Mouse (Mus musculus): ENCODE measurements at regions not wholly inside any gene's neighbourhood (a gene's known extent, or its start where the extent isn't known, plus 50 kb on each side); places are given as distances from the start of the nearest gene placed in this dataset.
"Not testable (repeated sequence)": the region's sequence is repeated elsewhere in the genome, so short reads cannot be mapped to it uniquely, and the experiment has no call there.

DNA sequence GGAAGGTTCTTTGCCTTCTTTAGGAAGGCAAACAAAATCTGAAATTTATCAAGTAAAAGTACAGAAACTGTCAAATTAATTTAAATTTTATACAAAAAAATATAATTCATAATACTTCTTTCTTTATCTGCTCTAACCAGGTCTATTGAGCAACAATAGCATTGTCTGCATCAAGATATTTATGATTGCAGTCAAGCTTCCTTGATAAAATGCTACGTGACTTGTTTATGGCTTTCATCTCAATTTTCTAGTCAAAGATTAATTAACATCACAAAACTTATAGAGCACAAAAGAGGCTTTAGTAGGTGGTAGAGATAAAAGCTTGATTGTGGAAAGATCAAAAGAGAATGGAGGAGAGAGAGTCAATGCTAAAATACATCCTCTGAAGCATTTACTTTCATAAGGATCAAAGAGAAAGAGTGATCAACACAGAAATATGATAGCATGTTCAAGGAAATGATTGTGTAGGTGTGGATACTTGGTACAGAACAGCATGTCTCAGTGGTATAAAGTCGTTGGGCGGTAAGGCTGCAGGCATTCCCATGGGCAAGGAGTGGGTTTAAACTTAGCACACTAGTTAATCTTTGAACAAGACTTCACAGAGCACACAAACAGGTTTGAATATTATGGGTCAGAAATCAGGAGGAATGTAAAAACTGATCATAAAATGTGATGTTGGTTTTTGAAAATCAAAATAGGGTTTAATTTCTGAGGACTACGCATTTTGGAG is 164.3 kb upstream of the Speer4f2 start:
- DNase-seq (ENCODE audit: low spot score) = no peak

DNA sequence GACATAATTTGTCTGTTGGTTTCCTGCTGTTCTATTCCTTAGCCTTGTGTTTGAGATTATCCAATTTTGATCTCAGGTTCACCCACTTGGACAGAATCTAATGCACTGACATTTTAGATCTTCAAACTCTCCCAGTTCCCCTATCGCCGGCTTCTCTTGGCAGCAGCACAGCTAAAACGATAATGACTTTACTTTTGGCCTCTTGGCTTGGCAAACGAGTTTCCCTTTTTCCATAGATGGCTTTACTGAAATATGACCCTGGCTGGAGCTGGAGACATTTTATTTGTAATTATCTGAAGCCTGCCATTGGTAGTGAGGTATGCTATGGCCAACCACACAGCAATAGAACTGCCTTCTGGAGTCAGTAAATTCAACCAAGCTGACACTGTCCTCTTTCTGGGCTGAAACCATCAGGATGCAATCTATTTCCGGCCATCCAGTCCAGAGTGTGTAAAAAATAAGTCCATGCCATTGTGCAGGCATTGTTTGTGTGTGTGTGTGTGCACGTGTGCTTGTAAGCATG is 162.2 kb upstream of the Speer4f2 start:
- DNase-seq (ENCODE audit: low spot score) = no peak

DNA sequence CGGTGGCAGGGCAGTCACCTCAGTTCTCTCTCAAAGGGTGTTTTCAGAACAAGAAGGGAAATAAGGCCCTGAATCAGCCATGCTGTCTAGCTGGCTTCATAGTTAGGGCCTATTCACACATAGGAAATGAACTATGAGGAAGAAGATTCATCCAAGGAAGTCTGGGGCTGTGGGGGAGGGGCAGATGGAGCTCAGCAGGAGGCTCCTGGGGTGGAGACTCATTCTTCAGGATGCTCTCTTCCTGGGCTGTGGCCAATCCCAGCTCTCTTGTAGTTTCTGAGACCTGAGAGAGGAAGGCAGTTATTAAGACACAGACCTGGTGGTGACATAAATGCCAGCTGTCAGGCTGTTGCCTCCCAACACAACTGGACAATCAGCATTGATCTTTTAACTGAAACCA is 149.4 kb upstream of the Speer4f2 start:
- not testable (repeated sequence) for DNase-seq (ENCODE audit: low spot score)

- DNase-seq (ENCODE audit: low spot score) = no peak
Measured at GRCm38 (mm10) chr5:17247732-17248606, 125.0 kb upstream of the Speer4f2 start.

- DNase-seq (ENCODE audit: low spot score) = no peak
Measured at GRCm38 (mm10) chr5:17260541-17261325, 112.2 kb upstream of the Speer4f2 start.

GRCm38 (mm10) chr5:17262126-17262525 is 110.9 kb upstream of the Speer4f2 start:
- DNase-seq (ENCODE audit: low spot score) = no peak

DNA sequence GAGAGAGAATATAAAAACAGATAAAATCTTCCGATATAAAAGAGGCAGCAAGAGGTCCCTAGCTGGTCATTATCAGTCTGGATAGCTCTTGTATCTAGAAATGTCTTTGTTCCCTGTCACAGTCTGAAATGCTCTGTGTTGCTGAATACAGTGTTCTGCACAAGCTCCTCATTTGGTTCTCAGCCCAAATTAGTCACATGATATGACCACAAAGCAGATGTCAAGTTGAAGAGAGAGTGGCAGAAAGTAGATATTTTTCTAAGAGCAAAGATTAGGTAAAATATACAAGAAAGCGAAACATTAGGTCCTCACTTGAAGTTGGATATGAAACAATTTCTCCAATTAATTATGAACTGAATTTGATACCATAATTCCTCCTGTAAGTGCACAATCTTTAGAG is 101.8 kb upstream of the Speer4f2 start:
- no peak for DNase-seq (ENCODE audit: low spot score)

GRCm38 (mm10) chr5:17271722-17272479 is 101.1 kb upstream of the Speer4f2 start:
- no peak for DNase-seq (ENCODE audit: low spot score)

DNA sequence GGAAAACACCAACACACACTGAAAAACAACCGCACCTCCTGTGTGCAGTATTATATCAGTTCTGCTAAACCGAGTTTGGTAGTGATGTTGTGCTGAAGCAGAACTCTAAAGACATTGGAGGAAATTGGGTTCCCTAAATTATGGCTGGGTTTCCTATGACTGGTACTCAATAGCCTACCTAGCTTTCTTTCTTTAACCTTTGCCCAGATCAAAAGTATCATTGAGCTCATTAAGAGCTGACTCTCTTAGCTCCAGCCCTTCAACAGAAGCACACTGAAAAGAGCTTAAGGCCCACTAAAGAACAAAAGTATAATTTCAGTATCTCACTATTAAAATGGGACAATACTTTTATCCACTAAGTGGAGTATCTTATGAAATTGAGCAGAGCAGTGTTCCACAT is 97.6 kb upstream of the Speer4f2 start:
- DNase-seq (ENCODE audit: low spot score) = no peak

DNA sequence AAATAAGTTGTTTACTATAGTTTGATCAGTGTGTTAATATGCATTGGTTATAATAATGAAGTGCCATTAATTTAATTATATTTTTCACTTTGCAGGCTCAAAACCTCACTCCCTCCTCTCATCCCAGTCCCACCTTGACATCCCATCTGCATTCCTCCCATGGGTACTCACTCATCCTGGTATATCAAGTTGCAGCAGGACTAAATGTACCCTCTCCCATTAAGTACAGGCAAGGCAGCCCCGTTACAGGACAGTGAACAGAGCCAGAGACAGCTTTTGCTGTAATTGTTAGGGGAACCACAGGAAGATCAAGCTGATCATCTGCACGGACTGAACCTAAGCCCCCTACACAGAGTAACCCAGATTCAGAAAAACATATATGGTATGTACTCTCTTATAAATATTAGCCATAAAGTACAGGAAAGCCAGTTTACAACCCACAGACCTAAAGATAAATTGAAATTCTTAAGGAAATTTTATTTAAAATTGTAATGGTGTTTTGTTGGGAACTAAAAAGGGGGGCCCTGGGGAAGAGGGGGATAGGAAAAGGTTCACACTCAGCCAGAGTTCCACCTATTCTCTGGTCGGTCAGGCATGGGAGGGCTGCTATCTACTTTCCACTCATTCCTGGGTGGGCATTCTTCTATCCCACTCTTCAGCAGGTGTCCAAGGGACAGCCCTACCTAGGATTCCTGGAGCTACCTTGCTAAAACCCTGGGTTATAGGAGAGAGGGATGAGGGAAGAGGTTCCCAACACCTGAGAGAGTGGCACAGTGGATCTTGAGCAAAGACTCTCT is 96.0 kb upstream of the Speer4f2 start:
- no peak for DNase-seq (ENCODE audit: low spot score)

- no peak for DNase-seq (ENCODE audit: low spot score)
Measured at GRCm38 (mm10) chr5:17280203-17280602, 92.8 kb upstream of the Speer4f2 start.

- no peak for DNase-seq (ENCODE audit: low spot score)
Measured at GRCm38 (mm10) chr5:17280951-17281350, 92.0 kb upstream of the Speer4f2 start.

DNA sequence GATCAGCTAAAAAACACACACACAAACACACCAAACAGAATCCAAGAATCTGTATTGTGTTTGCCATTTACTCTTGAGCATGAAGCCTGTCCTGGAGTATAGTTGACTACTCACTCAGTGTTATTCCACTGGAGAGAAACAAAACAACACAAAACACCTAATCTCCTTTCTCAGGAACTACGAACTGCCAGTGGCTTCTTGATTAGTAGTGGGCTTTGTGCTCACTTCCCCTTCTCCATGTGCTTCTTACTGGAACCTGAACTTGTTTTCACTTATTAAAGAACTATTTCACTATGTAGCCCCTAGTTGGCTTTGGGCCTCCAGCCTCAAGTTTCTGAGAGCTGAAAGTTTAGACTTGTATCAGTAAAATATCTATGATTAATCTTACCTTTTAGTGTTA is 84.0 kb upstream of the Speer4f2 start:
- DNase-seq (ENCODE audit: low spot score) = no peak

DNA sequence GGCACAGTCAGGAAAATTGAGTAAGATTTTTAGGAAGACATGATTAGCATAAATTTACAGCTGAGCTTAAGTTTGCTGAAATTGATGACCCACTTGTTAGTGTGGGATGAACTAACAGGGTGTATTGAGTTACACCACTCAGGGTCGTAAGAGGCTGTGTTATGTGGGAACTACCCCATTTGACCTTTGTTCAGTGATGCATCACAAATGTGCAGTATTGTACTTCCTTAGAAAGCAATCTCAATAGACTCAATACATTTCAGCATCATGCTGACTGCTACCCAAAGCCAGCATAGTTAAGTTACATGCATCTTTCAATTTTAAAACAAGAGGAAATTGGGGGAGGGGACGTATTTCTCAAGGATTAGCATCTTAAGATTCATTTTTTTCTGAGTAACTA is 80.4 kb upstream of the Speer4f2 start:
- no peak for DNase-seq (ENCODE audit: low spot score)

DNA sequence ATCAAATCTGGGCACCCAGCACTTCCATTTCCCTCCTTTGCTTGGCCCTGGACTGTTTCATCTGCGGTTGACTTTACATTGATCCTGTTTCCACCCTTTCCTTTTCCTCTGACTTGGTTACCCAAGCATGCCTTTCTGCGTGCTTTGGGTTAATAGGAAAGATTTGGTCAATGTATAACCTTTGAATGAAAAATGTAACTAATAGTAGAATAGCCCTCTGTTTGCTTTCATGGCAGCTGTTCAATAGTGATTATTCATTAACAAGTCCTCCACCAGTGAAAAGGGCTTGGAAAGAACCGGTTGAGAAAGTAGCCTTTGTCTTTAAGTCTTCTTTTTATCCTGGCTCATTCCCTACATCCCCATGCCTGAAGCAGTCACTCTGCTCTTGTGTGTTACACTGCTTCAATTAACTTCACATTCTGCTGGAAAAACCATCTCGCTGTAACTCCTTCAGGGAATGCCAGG is 76.4 kb upstream of the Speer4f2 start:
- no peak for DNase-seq (ENCODE audit: low spot score)

DNA sequence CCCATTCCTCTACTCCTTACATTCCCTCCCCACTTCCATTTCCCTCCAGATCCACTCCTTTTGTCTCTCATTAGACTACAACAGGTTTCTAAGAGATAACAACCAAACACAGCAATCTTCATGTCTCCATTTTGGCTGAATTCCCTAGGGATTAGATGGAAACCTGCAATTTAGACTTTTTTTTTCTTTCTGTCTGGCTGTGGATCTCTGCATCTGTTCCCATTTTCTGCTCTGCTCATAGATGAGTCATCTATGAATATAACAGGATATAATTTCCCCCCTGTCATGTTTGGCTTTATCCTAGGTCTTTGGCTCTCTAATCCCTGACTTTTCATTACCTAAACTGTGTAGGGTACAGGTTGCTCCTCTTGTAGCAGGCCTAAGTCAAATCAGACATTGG is 73.1 kb upstream of the Speer4f2 start:
- no peak for DNase-seq (ENCODE audit: low spot score)

- DNase-seq (ENCODE audit: low spot score) = no peak
Measured at GRCm38 (mm10) chr5:17321501-17321900, 51.5 kb upstream of the Speer4f2 start.
